Comparison of ENCODE assay signal across 19 mouse cellular contexts in genomic region chr4:70952671-70953070, GRCm38 (mm10).
A peak's percentile ranks its signal among the peaks of the same experiment; 100 is the strongest.
DNase-seq lines count a peak whose midpoint lies in the region; ATAC-seq and TF ChIP-seq lines count a peak whose summit lies in the region.
"Had no signal": no experiment of that assay in that cellular context is flagged by ENCODE, and none has a peak within 500 bp of the region (broad histone marks: within the 10 kb centered on the region; RNA-seq: fewer than 3 reads in every experiment).

No protein-coding gene starts in this region.

- no peaks in the 10 kb centered on the region for H3K9me3 ChIP-seq in kidney, embryonic 15.5 days (replicated peaks)
- H3K9me3 ChIP-seq: hindbrain, embryonic 13.5 days; intestine, embryonic 15.5 days; lung, embryonic 15.5 days; megakaryocyte, embryonic 14.5 days; neural tube, embryonic 12.5 days had no signal

- H3K4me1 ChIP-seq in kidney, embryonic 15.5 days = no peaks in the 10 kb centered on the region
- H3K4me1 ChIP-seq: hindbrain, embryonic 13.5 days; intestine, embryonic 15.5 days; lung, embryonic 15.5 days; megakaryocyte, embryonic 14.5 days; neural tube, embryonic 12.5 days had no signal

- 64% methylated on average over 2 of the region's 2 CpGs for WGBS in kidney, embryonic 15.5 days

- H3K36me3 ChIP-seq in kidney, embryonic 15.5 days = no peaks in the 10 kb centered on the region
- H3K36me3 ChIP-seq: hindbrain, embryonic 13.5 days; intestine, embryonic 15.5 days; lung, embryonic 15.5 days; neural tube, embryonic 12.5 days had no signal

- H3K27me3 ChIP-seq in kidney, embryonic 15.5 days = no peaks in the 10 kb centered on the region
- H3K27me3 ChIP-seq: hindbrain, embryonic 13.5 days; intestine, embryonic 15.5 days; lung, embryonic 15.5 days; megakaryocyte, embryonic 14.5 days; neural tube, embryonic 12.5 days had no signal

- H3K27ac ChIP-seq in layer of hippocampus, adult 2 months = peak overlapping the region; percentile 85
- no peak overlapping the region for H3K27ac ChIP-seq in kidney, embryonic 15.5 days
- H3K27ac ChIP-seq: hindbrain, embryonic 13.5 days; intestine, embryonic 15.5 days; left cerebral cortex, adult 2 months; lung, embryonic 15.5 days; neural tube, embryonic 12.5 days had no signal

- no peak for TF ChIP-seq CTCF in layer of hippocampus, adult 2 months (conservative IDR thresholded peaks at IDR 0.05)

- intact Hi-C loops in left cerebral cortex, postnatal 4 days (cut with DNase I) = no loop called here
- intact Hi-C loops in left cerebral cortex, postnatal 36 days (cut with DNase I) = no loop called here

- H3K9ac ChIP-seq in kidney, embryonic 15.5 days = no peak overlapping the region
- H3K9ac ChIP-seq: hindbrain, embryonic 13.5 days; intestine, embryonic 15.5 days; lung, embryonic 15.5 days; neural tube, embryonic 12.5 days had no signal

- no peak overlapping the region for H3K4me3 ChIP-seq in layer of hippocampus, adult 2 months
- H3K4me3 ChIP-seq in kidney, embryonic 15.5 days (replicated peaks) = no peak overlapping the region
- H3K4me3 ChIP-seq: hindbrain, embryonic 13.5 days; intestine, embryonic 15.5 days; left cerebral cortex, adult 2 months; lung, embryonic 15.5 days; megakaryocyte, embryonic 14.5 days; neural tube, embryonic 12.5 days had no signal

- DNase-seq in left cerebral cortex, adult 18-20 months (ENCODE audit: low spot score in 2 of 2) = peak; percentile 20 to 35
- no peak for DNase-seq in left cerebral cortex, postnatal 4 days
- DNase-seq in cerebellum, adult 9-11 months = peak; percentile 42
- peak; percentile 66 to 70 for DNase-seq in layer of hippocampus, adult 2 months (ENCODE audit: low spot score in 2 of 2)
- DNase-seq in left cerebral cortex, postnatal 36 days (ENCODE audit: low spot score in 2 of 2) = peak; percentile 13 to 14
- DNase-seq in MN1 (ENCODE audit: low spot score) = no peak
- no peak for DNase-seq in lung, postnatal 4 days
- DNase-seq: adrenal gland, postnatal 25 days; heart, adult 18-20 months; heart, postnatal 10 days; spleen, adult 18-20 months; thymus, postnatal 25 days had no signal

- ATAC-seq in kidney, embryonic 15.5 days (replicated peaks; ENCODE audit: low FRiP score) = no peak
- ATAC-seq: intestine, embryonic 15.5 days had no signal

- no peak overlapping the region for H3K4me2 ChIP-seq in kidney, embryonic 15.5 days
- H3K4me2 ChIP-seq: hindbrain, embryonic 13.5 days; intestine, embryonic 15.5 days; lung, embryonic 15.5 days; neural tube, embryonic 12.5 days had no signal

Comparison
In these comparisons a context has a peak if more than half of its experiments do, and no peak if none do; other contexts are left out.
1. DNase-seq: peak in left cerebral cortex, adult 18-20 months (2 of 2), cerebellum, adult 9-11 months (single experiment), layer of hippocampus, adult 2 months (2 of 2) and left cerebral cortex, postnatal 36 days (2 of 2); none in left cerebral cortex, postnatal 4 days (single experiment), MN1 (single experiment) and lung, postnatal 4 days (0 of 2).